Mouse (Mus musculus): ENCODE results near the gene Phf12.

Gene Phf12

DNA sequence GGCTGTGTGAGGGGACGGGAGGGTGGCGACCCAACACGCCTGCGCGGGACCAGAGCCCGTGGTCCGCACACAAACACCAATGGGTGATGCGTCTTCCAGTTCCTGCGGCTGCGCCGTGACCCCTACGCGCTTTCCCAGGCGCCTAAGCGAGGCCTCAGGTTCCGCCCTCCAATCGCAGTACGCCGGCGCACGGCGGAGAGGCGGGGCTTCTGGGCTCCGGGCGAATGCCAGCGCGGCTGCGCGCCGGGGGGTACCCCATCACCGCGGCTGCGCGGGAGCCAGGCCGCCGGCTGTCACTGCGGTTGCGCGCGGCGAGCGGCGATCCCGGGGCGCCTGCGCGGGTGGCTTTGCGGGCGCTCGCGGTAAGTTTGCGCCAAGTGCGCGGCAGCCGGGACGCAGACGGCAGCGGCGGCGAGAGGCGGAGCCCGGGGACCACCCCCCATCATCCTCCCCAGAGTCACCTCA is at the start of gene Phf12:
Gene Phf12, plus strand, starts transcription at position 314 of the 465 bp plus-strand sequence.
- in situ Hi-C loops (cut with MboI, MseI): no loop called here

- in situ Hi-C loops (cut with MboI, MseI): no loop called here
These were observed 48.4 kb upstream of the Phf12 start for GRCm38 (mm10) chr11:77934111-77934521.

DNA sequence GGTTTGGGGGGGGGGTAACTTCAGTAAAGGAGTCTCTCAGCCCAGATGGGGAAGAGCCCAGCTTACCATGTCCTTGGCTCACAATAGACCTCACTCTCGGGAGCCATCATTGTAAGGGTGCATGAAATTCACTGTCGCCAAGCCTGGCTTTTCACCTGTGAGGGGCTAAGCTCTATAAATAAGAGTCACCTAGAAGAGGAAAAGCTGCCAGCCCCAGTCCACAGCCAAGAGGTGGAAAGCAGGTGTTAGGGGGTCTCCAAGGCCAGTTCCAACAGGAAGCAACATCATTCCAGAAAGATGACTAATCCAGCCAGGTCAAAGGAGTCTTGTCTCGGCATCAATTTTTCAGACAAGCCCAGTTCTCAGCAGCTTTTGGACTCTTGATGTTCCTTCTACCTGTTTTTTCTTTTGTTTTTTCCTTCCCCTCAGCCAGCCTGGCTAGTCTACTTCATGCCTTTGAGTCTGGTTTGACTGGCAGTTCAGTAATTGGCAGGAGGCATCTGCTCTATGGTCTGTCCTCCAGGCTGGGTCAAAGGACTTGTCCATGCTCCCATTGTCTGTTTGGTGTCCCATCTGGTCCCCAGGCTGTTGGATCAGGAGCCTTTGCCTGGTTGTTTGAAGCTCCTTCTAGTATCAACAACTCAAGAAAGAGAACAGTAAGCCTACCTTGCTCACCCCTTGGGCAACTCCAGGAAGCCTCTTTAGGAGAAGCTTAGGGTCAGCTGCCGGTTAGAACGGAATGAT is 47.8 kb upstream of the Phf12 start:
- in situ Hi-C loops (cut with MboI, MseI): no loop called here

DNA sequence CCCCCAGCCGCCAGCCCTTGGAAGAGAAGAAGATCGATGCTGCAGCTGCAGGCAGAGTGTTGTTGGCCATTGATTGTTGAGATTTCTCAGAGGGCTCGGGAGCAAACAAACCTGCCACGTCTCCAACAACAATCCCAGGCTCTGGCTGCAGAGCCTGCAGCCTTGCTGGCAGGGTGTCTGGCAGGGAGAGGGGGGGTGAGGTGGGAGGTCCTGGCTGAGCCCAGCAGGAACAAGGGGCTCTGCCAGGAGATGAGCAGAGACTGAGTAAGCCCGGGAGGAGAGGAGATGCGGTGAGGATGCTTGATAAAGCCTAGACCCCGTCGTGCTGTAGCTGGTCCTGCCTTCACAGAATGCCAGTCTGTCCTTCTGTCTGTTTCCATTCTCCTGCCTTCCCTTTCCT is 45.7 kb upstream of the Phf12 start:
- in situ Hi-C loops (cut with MboI, MseI): no loop called here

GRCm38 (mm10) chr11:77937649-77938410 is 44.7 kb upstream of the Phf12 start:
- in situ Hi-C loops (cut with MboI, MseI): no loop called here

DNA sequence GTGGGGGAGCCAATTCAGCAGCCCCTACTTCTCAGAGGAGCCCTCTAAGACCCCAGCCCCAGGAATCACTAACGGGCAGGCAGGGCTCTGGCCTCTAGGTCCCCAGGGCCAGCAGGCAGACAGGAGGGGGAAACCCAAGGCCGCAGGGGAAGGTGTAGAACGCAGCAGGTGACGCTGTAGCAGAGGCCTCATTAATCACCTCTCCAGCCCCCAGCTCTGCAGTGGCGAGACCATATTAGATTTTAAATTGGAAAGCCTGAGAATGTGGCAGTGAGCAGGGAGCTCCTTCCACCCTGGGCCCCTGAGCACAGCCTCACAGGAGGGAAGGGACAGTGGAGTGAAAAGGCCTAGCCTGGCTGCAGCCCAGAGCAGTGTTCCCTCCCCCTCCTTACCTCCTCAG is 40.3 kb upstream of the Phf12 start:
- in situ Hi-C loops (cut with MboI, MseI): no loop called here

DNA sequence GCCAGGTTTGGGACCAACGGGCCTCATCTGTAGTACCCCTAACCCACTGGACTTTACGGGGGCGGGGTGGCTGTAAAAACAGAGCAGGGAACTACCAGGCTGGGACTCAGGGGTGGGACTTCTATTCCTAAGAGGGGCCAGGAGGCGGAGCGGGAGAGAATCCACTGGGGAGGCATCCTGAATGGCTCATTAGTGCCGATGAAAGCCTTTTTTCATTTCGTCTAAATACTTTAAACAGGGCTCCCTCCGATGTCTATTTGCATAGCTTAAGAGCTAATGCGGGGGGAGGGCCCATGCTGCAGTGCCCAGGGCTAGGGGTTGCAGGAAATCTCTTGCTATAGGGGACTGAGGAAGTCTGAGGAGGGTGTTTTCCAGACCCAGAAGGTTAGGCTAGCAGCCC is 34.7 kb upstream of the Phf12 start:
- in situ Hi-C loops (cut with MboI, MseI): no loop called here

DNA sequence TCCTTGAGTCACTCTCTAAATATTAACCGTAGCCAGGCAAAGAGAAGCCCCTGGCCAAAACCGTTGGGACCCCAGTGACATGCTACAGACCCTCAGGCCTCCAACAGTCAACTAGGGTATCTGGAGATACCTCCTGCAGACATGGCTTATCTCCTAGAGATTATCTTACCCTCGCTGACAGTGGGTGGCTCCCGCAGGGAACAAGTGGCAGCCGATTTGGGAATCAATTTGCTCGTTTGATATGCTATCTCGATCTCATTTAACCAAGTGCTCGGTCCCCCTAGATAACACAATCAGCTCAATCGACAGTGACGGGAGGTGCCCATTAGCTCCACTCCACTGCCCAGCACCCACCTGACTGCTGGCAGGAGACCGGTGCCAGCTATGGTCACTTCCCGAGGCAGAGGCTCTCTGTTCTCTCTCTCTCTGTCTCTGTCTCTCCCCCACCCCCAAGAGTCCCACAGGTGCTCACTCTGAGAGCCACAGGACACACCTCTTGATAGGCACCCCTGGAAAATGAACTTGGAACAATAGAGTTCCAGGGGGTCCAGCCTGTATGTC is 32.3 kb upstream of the Phf12 start:
- in situ Hi-C loops (cut with MboI, MseI): loop anchor here (5.0 kb wide), 2 partner anchors 123 to 298 kb away; no protein-coding TSS in a partner anchor

DNA sequence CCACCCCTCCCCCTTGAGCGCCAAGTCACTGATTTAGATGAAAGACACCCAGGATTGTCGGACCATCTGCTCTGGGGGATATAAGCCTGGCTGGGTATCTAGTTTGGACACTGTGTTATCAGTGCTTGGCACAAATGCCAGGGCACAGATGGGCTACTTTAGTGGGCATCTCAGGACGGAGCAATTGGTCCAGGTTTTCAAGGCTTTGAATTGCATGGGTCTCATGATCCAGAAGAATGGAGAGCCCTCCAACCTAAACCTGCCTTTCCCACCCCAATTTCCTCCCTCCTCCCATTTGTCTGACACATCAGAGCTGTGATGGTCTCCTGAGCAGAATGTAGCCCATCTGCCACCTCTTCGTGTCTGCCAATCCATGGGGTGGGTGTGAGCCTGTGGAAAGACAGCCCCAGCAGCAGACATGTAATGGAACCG is 31.7 kb upstream of the Phf12 start:
- in situ Hi-C loops (cut with MboI, MseI): loop anchor here (5.0 kb wide), 2 partner anchors 124 to 299 kb away; no protein-coding TSS in a partner anchor

- in situ Hi-C loops (cut with MboI, MseI): loop anchor here (5.0 kb wide), 2 partner anchors 126 to 301 kb away; no protein-coding TSS in a partner anchor
These were observed 28.9 kb upstream of the Phf12 start for GRCm38 (mm10) chr11:77953671-77954070.

GRCm38 (mm10) chr11:77956428-77956827 is 26.1 kb upstream of the Phf12 start:
- in situ Hi-C loops (cut with MboI, MseI): loop anchor here (5.0 kb wide), 1 partner anchor 214 kb away; no protein-coding TSS in a partner anchor

DNA sequence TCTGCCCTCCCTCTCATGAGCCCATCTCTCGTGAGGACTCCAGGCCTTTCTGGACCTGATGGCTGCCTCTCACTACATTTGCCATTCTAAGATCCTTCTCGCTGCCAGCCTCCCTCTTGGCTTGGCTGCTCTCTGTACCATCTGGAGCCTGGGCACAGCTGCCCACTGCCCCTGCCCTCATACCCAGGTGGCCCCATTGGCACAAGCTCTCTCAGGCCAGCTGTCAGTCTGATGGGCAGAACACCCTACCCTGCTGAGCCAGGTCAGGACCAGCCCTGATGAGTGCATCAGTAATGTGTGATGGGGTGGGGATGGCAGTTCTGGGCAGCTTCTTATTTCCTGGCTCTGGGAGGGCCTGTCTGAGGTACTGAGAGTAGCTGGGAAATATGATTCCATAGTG is 24.3 kb upstream of the Phf12 start:
- in situ Hi-C loops (cut with MboI, MseI): loop anchor here (5.0 kb wide), 1 partner anchor 216 kb away; no protein-coding TSS in a partner anchor

DNA sequence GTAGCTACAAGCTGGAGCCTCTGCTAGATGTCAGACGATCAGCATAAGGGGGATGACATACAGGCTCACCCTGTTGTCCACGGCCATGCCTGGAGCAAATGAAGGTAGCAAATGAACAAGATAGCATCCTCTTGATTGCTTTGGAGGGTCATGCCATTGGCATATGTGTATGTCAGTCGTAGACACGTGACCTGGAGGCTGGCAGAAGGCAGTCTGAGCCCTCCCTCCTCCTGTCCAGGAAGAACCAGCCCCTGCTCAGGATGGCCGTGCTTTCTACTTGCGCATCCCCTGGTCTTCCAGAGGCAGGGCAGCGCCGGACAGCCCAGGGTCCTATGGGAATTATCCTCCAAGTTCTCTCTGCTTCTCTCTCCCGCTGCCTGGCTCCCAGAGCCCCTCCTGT is 23.6 kb upstream of the Phf12 start:
- in situ Hi-C loops (cut with MboI, MseI): loop anchor here (5.0 kb wide), 1 partner anchor 217 kb away; no protein-coding TSS in a partner anchor

DNA sequence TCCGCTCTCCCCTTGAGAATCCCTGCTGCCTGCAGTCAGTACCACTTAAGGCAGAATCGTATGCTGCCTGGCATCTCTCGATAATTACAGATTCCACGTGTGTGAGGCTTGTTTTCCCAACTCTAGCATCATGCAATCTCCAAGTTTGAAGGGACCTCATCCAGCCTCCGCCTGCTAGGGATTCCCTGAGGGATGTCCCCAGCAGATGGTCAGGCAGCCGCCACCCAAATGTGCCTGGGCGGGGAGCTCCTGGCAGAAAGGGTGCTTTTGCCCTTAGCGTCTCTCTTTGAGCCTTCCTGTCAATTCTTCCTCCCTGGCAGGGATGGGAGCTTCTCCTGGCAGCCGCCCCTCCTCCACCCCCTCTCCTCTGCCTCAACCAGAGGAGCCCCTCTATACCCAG is 22.4 kb upstream of the Phf12 start:
- in situ Hi-C loops (cut with MboI, MseI): no loop called here

DNA sequence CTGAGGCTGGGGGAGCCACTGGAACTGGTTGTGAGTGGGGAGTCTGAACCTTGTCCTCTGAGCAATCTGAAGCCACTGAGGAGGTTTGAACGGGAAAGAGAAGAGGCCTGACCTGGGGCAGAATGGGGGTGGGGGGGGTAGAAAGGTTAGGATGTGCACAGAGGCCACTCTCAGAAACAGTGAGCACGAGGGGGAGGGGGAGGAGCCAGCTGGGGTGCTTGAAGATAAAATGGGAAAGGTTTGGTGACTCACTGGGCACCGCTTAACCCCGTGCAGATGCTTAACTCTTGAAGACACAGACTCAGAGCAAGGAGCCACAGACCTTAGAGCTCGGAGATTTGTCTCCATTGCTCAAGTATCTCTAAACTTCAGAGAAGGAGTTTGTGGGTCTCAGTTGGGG is 21.7 kb upstream of the Phf12 start:
- in situ Hi-C loops (cut with MboI, MseI): no loop called here

GRCm38 (mm10) chr11:77962946-77963345 is 19.6 kb upstream of the Phf12 start:
- in situ Hi-C loops (cut with MboI, MseI): no loop called here

GRCm38 (mm10) chr11:77964415-77965095 is 18.0 kb upstream of the Phf12 start:
- in situ Hi-C loops (cut with MboI, MseI): no loop called here

DNA sequence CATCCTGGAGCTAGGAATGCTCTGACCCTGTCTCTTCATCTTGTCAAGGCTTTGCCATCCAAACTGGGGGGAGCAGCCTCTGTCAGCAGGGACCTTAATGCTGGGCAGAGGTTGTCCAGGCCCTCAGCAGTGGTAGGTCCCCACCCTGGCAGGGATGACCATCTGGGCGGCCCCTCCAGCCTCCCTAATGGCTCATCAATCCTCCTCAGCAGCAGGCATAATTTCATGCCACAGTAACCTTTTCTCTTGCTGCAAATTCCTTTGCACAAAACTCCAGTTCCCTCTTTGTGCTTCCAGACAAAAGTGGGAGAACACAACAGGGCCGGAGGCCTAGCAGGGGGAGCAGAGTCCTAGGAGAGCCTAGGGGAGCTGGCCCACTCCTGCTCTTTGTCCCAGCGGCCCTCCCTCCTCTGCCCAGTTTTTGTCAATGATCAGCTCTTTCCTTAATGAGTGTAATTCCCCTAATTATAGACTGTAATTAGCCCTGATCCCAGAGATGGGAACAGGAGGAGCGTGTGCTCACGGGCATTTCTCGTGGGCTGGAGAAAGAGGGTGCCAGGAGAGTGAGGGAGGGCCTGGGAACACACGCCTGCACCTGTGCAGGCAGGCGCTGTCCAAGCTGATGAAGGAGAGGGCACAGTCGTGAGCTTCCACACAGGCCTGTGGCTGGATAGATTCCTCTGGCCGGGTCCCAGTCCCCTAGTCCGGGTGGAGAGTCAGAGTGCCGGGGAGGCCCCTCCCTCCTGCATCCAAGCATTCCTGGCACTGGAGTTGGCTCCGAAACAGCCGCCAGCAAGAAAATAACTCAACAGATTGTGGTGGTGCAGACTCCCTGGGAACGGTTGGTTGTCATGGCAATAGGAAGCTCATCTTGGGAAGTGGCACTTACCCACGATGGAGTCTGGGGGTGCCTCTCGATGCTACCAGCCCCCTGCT is 17.2 kb upstream of the Phf12 start:
- in situ Hi-C loops (cut with MboI, MseI): no loop called here

- in situ Hi-C loops (cut with MboI, MseI): no loop called here
These were observed 16.5 kb upstream of the Phf12 start for GRCm38 (mm10) chr11:77966037-77966391.

GRCm38 (mm10) chr11:77967114-77967513 is 15.4 kb upstream of the Phf12 start:
- in situ Hi-C loops (cut with MboI, MseI): no loop called here

DNA sequence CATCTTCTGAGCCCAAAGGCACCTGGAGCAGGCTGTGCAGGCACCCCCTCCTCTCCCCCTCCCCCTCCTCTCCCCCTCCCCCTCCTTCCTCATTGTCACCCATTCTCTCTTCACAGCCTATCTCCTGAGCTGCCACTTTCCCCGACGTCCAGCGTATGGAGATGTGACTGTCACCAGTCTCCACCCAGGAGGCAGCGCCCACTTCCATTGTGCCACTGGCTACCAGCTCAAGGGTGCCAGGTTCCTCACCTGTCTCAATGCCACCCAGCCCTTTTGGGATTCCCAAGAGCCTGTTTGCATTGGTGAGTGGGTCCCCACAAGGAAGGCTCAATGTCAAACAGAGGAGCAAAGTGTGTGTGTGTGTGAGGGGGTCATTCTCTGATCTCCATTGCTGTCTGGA is 13.8 kb upstream of the Phf12 start:
- in situ Hi-C loops (cut with MboI, MseI): no loop called here

All from regulatory T cell (primary cell).